Mouse (Mus musculus): ENCODE measurements around the gene Otor. TPM values are rescaled to one million over a fixed set of nuclear protein-coding genes. Genes with fewer than 3 reads are reported as not detected.

The Otor gene
- polyA plus RNA-seq (2016; fragmentation: Nextera tagmentation; extraction: Ambion mirVana): 3.5 and 3.7 TPM in 2 replicates

GRCm38 (mm10) chr2:143078198-143078851 is at the start of gene Otor:
Otor (plus strand) TSS chr2:143078473.
- ATAC-seq (ENCODE audit: low FRiP score): no peak
- WGBS: 71% methylated on average over 8 of the region's 8 CpGs
- H3K27ac ChIP-seq: no peak within 1 kb of the TSS

GRCm38 (mm10) chr2:143031283-143031682 is 47.0 kb upstream of the Otor start:
- no peaks in the 10 kb centered on the region for H3K9me3 ChIP-seq
- H3K4me2 ChIP-seq: no peak overlapping the region
- no peak overlapping the region for H3K27ac ChIP-seq
- peaks cover 17% of the 10 kb centered on the region for H3K4me1 ChIP-seq
- no peaks in the 10 kb centered on the region for H3K27me3 ChIP-seq
- ATAC-seq (ENCODE audit: low FRiP score): no peak; the same call in 1 of the 2 replicates
- no peak overlapping the region for H3K4me3 ChIP-seq (replicated peaks)
- 63% methylated on average over 1 of the region's 1 CpGs for WGBS
- H3K36me3 ChIP-seq (replicated peaks): no peaks in the 10 kb centered on the region
- no peak overlapping the region for H3K9ac ChIP-seq

More at GRCm38 (mm10) chr2:143078198-143078851, at the start of gene Otor:
- Histone ChIP-seq H3K9me3 (no peaks in the 10 kb centered on the region), H3K4me1 (peaks cover 7% of the 10 kb centered on the region; the same call in 1 of the 2 replicates), H3K27me3 (no peaks in the 10 kb centered on the region), H3K9ac (no peak within 1 kb of the TSS), H3K36me3 (replicated peaks) (no peaks in the 10 kb centered on the region; the same call in 1 of the 2 replicates), H3K4me2 (no peak within 1 kb of the TSS), H3K4me3 (replicated peaks) (no peak within 1 kb of the TSS)

- 45% methylated on average over 10 of the region's 10 CpGs for WGBS
- Histone ChIP-seq H3K27ac (0 out of 2 replicates have a peak overlapping the region, but pooled peaks have one; percentile 10), H3K27me3 (no peaks in the 10 kb centered on the region), H3K4me3 (replicated peaks) (no peak overlapping the region), H3K4me1 (peaks cover 17% of the 10 kb centered on the region), H3K4me2 (no peak overlapping the region), H3K9me3 (no peaks in the 10 kb centered on the region), H3K9ac (no peak overlapping the region), H3K36me3 (replicated peaks) (no peaks in the 10 kb centered on the region)
- ATAC-seq (ENCODE audit: low FRiP score): no peak
Observed at GRCm38 (mm10) chr2:143032378-143033255, 45.7 kb upstream of the Otor start.

- 89% methylated on average over 7 of the region's 7 CpGs for WGBS
- Histone ChIP-seq H3K27ac (no peak overlapping the region), H3K9ac (no peak overlapping the region), H3K9me3 (no peaks in the 10 kb centered on the region), H3K4me2 (no peak overlapping the region), H3K36me3 (replicated peaks) (no peaks in the 10 kb centered on the region), H3K4me1 (peaks cover 17% of the 10 kb centered on the region), H3K4me3 (replicated peaks) (no peak overlapping the region), H3K27me3 (no peaks in the 10 kb centered on the region)
- ATAC-seq (ENCODE audit: low FRiP score): no peak
Observed at GRCm38 (mm10) chr2:143034350-143035085, 43.8 kb upstream of the Otor start.

- Histone ChIP-seq H3K9me3 (no peaks in the 10 kb centered on the region), H3K27ac (no peak overlapping the region), H3K9ac (no peak overlapping the region), H3K4me2 (no peak overlapping the region), H3K36me3 (replicated peaks) (no peaks in the 10 kb centered on the region), H3K27me3 (no peaks in the 10 kb centered on the region), H3K4me3 (replicated peaks) (no peak overlapping the region), H3K4me1 (peaks cover 17% of the 10 kb centered on the region)
- WGBS: 80% methylated on average over 10 of the region's 10 CpGs
- no peak for ATAC-seq (ENCODE audit: low FRiP score)
Observed at GRCm38 (mm10) chr2:143035086-143035593, 43.1 kb upstream of the Otor start.

- no peak overlapping the region for H3K9ac ChIP-seq
- no peaks in the 10 kb centered on the region for H3K9me3 ChIP-seq
- no peak overlapping the region for H3K4me2 ChIP-seq
- H3K27ac ChIP-seq: no peak overlapping the region
- H3K4me1 ChIP-seq: no peaks in the 10 kb centered on the region
- no peak overlapping the region for H3K4me3 ChIP-seq (replicated peaks)
- H3K36me3 ChIP-seq (replicated peaks): no peaks in the 10 kb centered on the region
- ATAC-seq (ENCODE audit: low FRiP score): no peak
- 98% methylated on average over 1 of the region's 1 CpGs for WGBS
- H3K27me3 ChIP-seq: no peaks in the 10 kb centered on the region
Observed at GRCm38 (mm10) chr2:143041596-143041995, 36.7 kb upstream of the Otor start.

GRCm38 (mm10) chr2:143055251-143055650 is 23.0 kb upstream of the Otor start:
- Histone ChIP-seq H3K27ac (no peak overlapping the region), H3K9me3 (no peaks in the 10 kb centered on the region), H3K4me1 (no peaks in the 10 kb centered on the region), H3K27me3 (no peaks in the 10 kb centered on the region), H3K9ac (no peak overlapping the region), H3K36me3 (replicated peaks) (no peaks in the 10 kb centered on the region), H3K4me2 (no peak overlapping the region), H3K4me3 (replicated peaks) (no peak overlapping the region)
- no peak for ATAC-seq (ENCODE audit: low FRiP score)

GRCm38 (mm10) chr2:143056736-143057135 is 21.5 kb upstream of the Otor start:
- no peak overlapping the region for H3K9ac ChIP-seq
- no peaks in the 10 kb centered on the region for H3K9me3 ChIP-seq
- H3K4me2 ChIP-seq: no peak overlapping the region
- no peak overlapping the region for H3K27ac ChIP-seq
- 76% methylated on average over 5 of the region's 5 CpGs for WGBS
- ATAC-seq (ENCODE audit: low FRiP score): no peak
- H3K27me3 ChIP-seq: no peaks in the 10 kb centered on the region
- no peaks in the 10 kb centered on the region for H3K4me1 ChIP-seq
- H3K36me3 ChIP-seq (replicated peaks): no peaks in the 10 kb centered on the region
- H3K4me3 ChIP-seq (replicated peaks): no peak overlapping the region

GRCm38 (mm10) chr2:143062432-143062811 is 15.9 kb upstream of the Otor start:
- Histone ChIP-seq H3K36me3 (replicated peaks) (peaks cover 19% of the 10 kb centered on the region), H3K27me3 (no peaks in the 10 kb centered on the region), H3K9ac (no peak overlapping the region), H3K4me2 (peak overlapping the region; percentile 61), H3K4me3 (replicated peaks) (peak overlapping the region; percentile 91), H3K9me3 (no peaks in the 10 kb centered on the region), H3K27ac (no peak overlapping the region), H3K4me1 (peaks cover 9% of the 10 kb centered on the region)
- WGBS: 35% methylated on average over 6 of the region's 6 CpGs
- no peak; the same call in 1 of the 2 replicates for ATAC-seq (ENCODE audit: low FRiP score)

- peak; percentile 95 for ATAC-seq (ENCODE audit: low FRiP score)
- H3K36me3 ChIP-seq (replicated peaks): peaks cover 19% of the 10 kb centered on the region
- H3K9ac ChIP-seq: peak within 1 kb of the TSS; percentile 87
- no peaks in the 10 kb centered on the region for H3K9me3 ChIP-seq
- WGBS: under 1% methylated on average over 55 of the region's 55 CpGs
- no peaks in the 10 kb centered on the region for H3K27me3 ChIP-seq
- peak within 1 kb of the TSS; percentile 61 for H3K4me2 ChIP-seq
- H3K27ac ChIP-seq: no peak within 1 kb of the TSS; the same call in 1 of the 2 replicates
- H3K4me3 ChIP-seq (replicated peaks): peak within 1 kb of the TSS; percentile 91
- peaks cover 9% of the 10 kb centered on the region for H3K4me1 ChIP-seq
Observed at GRCm38 (mm10) chr2:143062812-143063792, 15.2 kb upstream of the Otor start, which contains the start of gene Snrpb2. Snrpb2 (plus strand) TSS chr2:143063039.

- WGBS: 94% methylated on average over 3 of the region's 3 CpGs
- H3K9me3 ChIP-seq: no peaks in the 10 kb centered on the region
Observed at GRCm38 (mm10) chr2:143065914-143066313, 12.4 kb upstream of the Otor start.

More at GRCm38 (mm10) chr2:143065914-143066313, 12.4 kb upstream of the Otor start:
- H3K27ac ChIP-seq: no peak overlapping the region
- H3K36me3 ChIP-seq (replicated peaks): peaks cover 40% of the 10 kb centered on the region
- no peak overlapping the region for H3K4me2 ChIP-seq
- no peak overlapping the region for H3K9ac ChIP-seq
- ATAC-seq (ENCODE audit: low FRiP score): no peak
- no peak overlapping the region for H3K4me3 ChIP-seq (replicated peaks)
- peaks cover 9% of the 10 kb centered on the region for H3K4me1 ChIP-seq
- H3K27me3 ChIP-seq: no peaks in the 10 kb centered on the region

Data from forebrain, embryonic 12.5 days (tissue).